Mouse (Mus musculus): ENCODE data around the gene Fxyd4. TPM values are rescaled to one million over a fixed set of nuclear protein-coding genes. Genes with fewer than 3 reads are reported as not detected.

Gene Fxyd4
- polyA plus RNA-seq, 1 experiment from 2014 or later, result 2.1 TPM

GRCm38 (mm10) chr6:117922041-117922440, 15.5 kb downstream of the Fxyd4 start:
- Histone ChIP-seq H3K36me3 (ENCODE audit: control insufficient read depth, insufficient read depth, low read length) (peaks cover 2% of the 10 kb centered on the region; the same call in 1 of the 2 replicates), H3K27ac (ENCODE audit: low read depth, low read length) (no peak overlapping the region), H3K4me2 (no peak overlapping the region), H3K4me3 (ENCODE audit: low read depth, low read length) (no peak overlapping the region), H3K9me3 (ENCODE audit: control insufficient read depth, low read length) (no peaks in the 10 kb centered on the region), H3K27me3 (ENCODE audit: control insufficient read depth, insufficient read depth, low read length) (no peaks in the 10 kb centered on the region), H3K9ac (ENCODE audit: low read length) (no peak overlapping the region), H3K4me1 (ENCODE audit: control insufficient read depth, insufficient read depth, low read length) (peaks cover 16% of the 10 kb centered on the region)
- 91% methylated on average over 3 of the region's 3 CpGs for WGBS
- ATAC-seq (ENCODE audit: low FRiP score) (no peak), DNase-seq (ENCODE audit: low spot score, missing footprints) (no peak)

GRCm38 (mm10) chr6:117920659-117921640, 16.5 kb downstream of the Fxyd4 start:
- Histone ChIP-seq H3K4me3 (ENCODE audit: low read depth, low read length) (no peak overlapping the region), H3K4me1 (ENCODE audit: control insufficient read depth, insufficient read depth, low read length) (peaks cover 23% of the 10 kb centered on the region), H3K4me2 (no peak overlapping the region), H3K9me3 (ENCODE audit: control insufficient read depth, low read length) (no peaks in the 10 kb centered on the region), H3K9ac (ENCODE audit: low read length) (no peak overlapping the region), H3K27ac (ENCODE audit: low read depth, low read length) (no peak overlapping the region), H3K36me3 (ENCODE audit: control insufficient read depth, insufficient read depth, low read length) (no peaks in the 10 kb centered on the region; the same call in 1 of the 2 replicates), H3K27me3 (ENCODE audit: control insufficient read depth, insufficient read depth, low read length) (no peaks in the 10 kb centered on the region)
- ATAC-seq (ENCODE audit: low FRiP score) (no peak), DNase-seq (ENCODE audit: low spot score, missing footprints) (peak; percentile 92)
- 78% methylated on average over 3 of the region's 3 CpGs for WGBS

GRCm38 (mm10) chr6:117918043-117918442, 19.4 kb downstream of the Fxyd4 start:
- 44% methylated on average over 5 of the region's 5 CpGs for WGBS
- DNase-seq (ENCODE audit: low spot score, missing footprints), result no peak
- Histone ChIP-seq H3K9ac (ENCODE audit: low read length) (peak overlapping the region; percentile 71), H3K27me3 (ENCODE audit: control insufficient read depth, insufficient read depth, low read length) (no peaks in the 10 kb centered on the region), H3K4me2 (peak overlapping the region; percentile 86), H3K4me1 (ENCODE audit: control insufficient read depth, insufficient read depth, low read length) (peaks cover 27% of the 10 kb centered on the region), H3K4me3 (ENCODE audit: low read depth, low read length) (peak overlapping the region; percentile 56), H3K36me3 (ENCODE audit: control insufficient read depth, insufficient read depth, low read length) (no peaks in the 10 kb centered on the region; the same call in 1 of the 2 replicates), H3K27ac (ENCODE audit: low read depth, low read length) (no peak overlapping the region; the same call in 1 of the 2 replicates), H3K9me3 (ENCODE audit: control insufficient read depth, low read length) (no peaks in the 10 kb centered on the region)
- no peak for ATAC-seq (ENCODE audit: low FRiP score)

DNA sequence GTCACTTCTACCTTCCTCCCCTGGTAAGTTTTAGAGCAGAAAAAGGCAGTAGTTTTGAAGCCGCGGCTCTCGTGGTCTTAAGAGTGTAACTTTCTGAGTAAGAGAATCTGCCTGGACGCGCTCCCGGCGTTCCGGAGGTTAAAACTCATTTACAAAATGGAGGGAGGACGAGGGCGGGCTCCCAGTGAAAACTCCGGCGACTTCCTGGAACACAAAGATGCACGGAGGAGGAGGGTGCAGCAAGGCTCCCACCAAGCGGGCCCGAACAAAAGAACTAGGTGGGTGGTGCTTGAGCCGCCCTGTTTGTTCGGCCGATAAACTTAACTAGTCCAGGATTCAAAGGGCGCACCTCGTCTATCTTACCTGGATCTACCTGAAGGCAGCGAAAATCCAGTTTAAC, 19.9 kb downstream of the Fxyd4 start:
- DNase-seq (ENCODE audit: low spot score, missing footprints), result peak; percentile 93
- Histone ChIP-seq H3K27ac (ENCODE audit: low read depth, low read length) (peak overlapping the region; percentile 63), H3K36me3 (ENCODE audit: control insufficient read depth, insufficient read depth, low read length) (no peaks in the 10 kb centered on the region; the same call in 1 of the 2 replicates), H3K4me3 (ENCODE audit: low read depth, low read length) (peak overlapping the region; percentile 56), H3K9ac (ENCODE audit: low read length) (peak overlapping the region; percentile 71), H3K4me1 (ENCODE audit: control insufficient read depth, insufficient read depth, low read length) (peaks cover 27% of the 10 kb centered on the region), H3K9me3 (ENCODE audit: control insufficient read depth, low read length) (no peaks in the 10 kb centered on the region), H3K27me3 (ENCODE audit: control insufficient read depth, insufficient read depth, low read length) (no peaks in the 10 kb centered on the region), H3K4me2 (peak overlapping the region; percentile 86)
- ATAC-seq (ENCODE audit: low FRiP score), result peak; percentile 62
- 1% methylated on average over 21 of the region's 21 CpGs for WGBS

GRCm38 (mm10) chr6:117916737-117917426, 20.6 kb downstream of the Fxyd4 start:
- H3K9me3 ChIP-seq (ENCODE audit: control insufficient read depth, low read length), result no peaks in the 10 kb centered on the region
- peaks cover 27% of the 10 kb centered on the region for H3K4me1 ChIP-seq (ENCODE audit: control insufficient read depth, insufficient read depth, low read length)
- no peaks in the 10 kb centered on the region; the same call in 1 of the 2 replicates for H3K36me3 ChIP-seq (ENCODE audit: control insufficient read depth, insufficient read depth, low read length)
- H3K4me3 ChIP-seq (ENCODE audit: low read depth, low read length), result peak overlapping the region; percentile 56
- no peaks in the 10 kb centered on the region for H3K27me3 ChIP-seq (ENCODE audit: control insufficient read depth, insufficient read depth, low read length)
- peak overlapping the region; percentile 71 for H3K9ac ChIP-seq (ENCODE audit: low read length)
- ATAC-seq (ENCODE audit: low FRiP score) (peak; percentile 95), DNase-seq (ENCODE audit: low spot score, missing footprints) (peak; percentile 98)
- WGBS, result under 1% methylated on average over 62 of the region's 62 CpGs
- H3K4me2 ChIP-seq, result peak overlapping the region; percentile 86
- H3K27ac ChIP-seq (ENCODE audit: low read depth, low read length), result peak overlapping the region; percentile 63

GRCm38 (mm10) chr6:117916205-117916736, 21.2 kb downstream of the Fxyd4 start:
- Histone ChIP-seq H3K36me3 (ENCODE audit: control insufficient read depth, insufficient read depth, low read length) (no peaks in the 10 kb centered on the region), H3K27ac (ENCODE audit: low read depth, low read length) (peak overlapping the region; percentile 63; the same call in 1 of the 2 replicates), H3K9ac (ENCODE audit: low read length) (peak overlapping the region; percentile 71), H3K9me3 (ENCODE audit: control insufficient read depth, low read length) (no peaks in the 10 kb centered on the region), H3K4me2 (peak overlapping the region; percentile 86), H3K27me3 (ENCODE audit: control insufficient read depth, insufficient read depth, low read length) (no peaks in the 10 kb centered on the region), H3K4me1 (ENCODE audit: control insufficient read depth, insufficient read depth, low read length) (peaks cover 27% of the 10 kb centered on the region), H3K4me3 (ENCODE audit: low read depth, low read length) (peak overlapping the region; percentile 56)
- 2% methylated on average over 12 of the region's 12 CpGs for WGBS
- 0 out of 2 replicates have a peak, but pooled peaks have one; percentile 17 for ATAC-seq (ENCODE audit: low FRiP score)
- peak; percentile 86 for DNase-seq (ENCODE audit: low spot score, missing footprints)

DNA sequence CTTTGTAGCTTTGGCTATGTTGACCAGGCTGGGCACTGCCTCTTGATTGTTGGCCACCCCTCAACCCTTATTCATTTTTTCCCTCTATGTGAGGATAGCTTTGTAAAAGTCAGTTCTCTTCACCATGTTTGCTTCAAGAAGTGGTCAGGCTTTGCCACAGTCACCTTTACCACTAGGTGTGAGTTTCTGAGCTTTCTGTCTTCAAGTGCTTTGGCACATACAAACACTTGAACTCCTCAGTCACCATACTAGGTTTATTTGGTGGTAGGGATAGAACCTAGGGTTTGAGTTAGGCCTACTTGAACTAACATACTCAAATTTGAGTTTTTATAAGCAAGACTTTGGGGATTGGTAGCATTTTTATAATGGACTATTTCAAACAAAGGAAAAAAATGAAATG, 23.0 kb downstream of the Fxyd4 start:
- Histone ChIP-seq H3K4me1 (ENCODE audit: control insufficient read depth, insufficient read depth, low read length) (peaks cover 25% of the 10 kb centered on the region), H3K27ac (ENCODE audit: low read depth, low read length) (no peak overlapping the region), H3K9ac (ENCODE audit: low read length) (no peak overlapping the region), H3K4me2 (no peak overlapping the region), H3K9me3 (ENCODE audit: control insufficient read depth, low read length) (no peaks in the 10 kb centered on the region), H3K27me3 (ENCODE audit: control insufficient read depth, insufficient read depth, low read length) (no peaks in the 10 kb centered on the region), H3K36me3 (ENCODE audit: control insufficient read depth, insufficient read depth, low read length) (no peaks in the 10 kb centered on the region), H3K4me3 (ENCODE audit: low read depth, low read length) (no peak overlapping the region)
- DNase-seq (ENCODE audit: low spot score, missing footprints) (no peak), ATAC-seq (ENCODE audit: low FRiP score) (no peak)

- no peaks in the 10 kb centered on the region for H3K27me3 ChIP-seq (ENCODE audit: control insufficient read depth, insufficient read depth, low read length)
- ATAC-seq (ENCODE audit: low FRiP score), result no peak
- H3K4me3 ChIP-seq (ENCODE audit: low read depth, low read length), result no peak overlapping the region
- no peaks in the 10 kb centered on the region for H3K36me3 ChIP-seq (ENCODE audit: control insufficient read depth, insufficient read depth, low read length)
- H3K9ac ChIP-seq (ENCODE audit: low read length), result no peak overlapping the region
- no peaks in the 10 kb centered on the region for H3K9me3 ChIP-seq (ENCODE audit: control insufficient read depth, low read length)
- 86% methylated on average over 6 of the region's 6 CpGs for WGBS
- H3K4me2 ChIP-seq, result no peak overlapping the region
- DNase-seq (ENCODE audit: low spot score, missing footprints), result no peak
- H3K4me1 ChIP-seq (ENCODE audit: control insufficient read depth, insufficient read depth, low read length), result peaks cover 19% of the 10 kb centered on the region
- H3K27ac ChIP-seq (ENCODE audit: low read depth, low read length), result no peak overlapping the region
Measured at GRCm38 (mm10) chr6:117910120-117910661, 27.3 kb downstream of the Fxyd4 start.

Measured in midbrain, embryonic 11.5 days (tissue).